9 mouse cellular contexts compared by ENCODE assay signal in the genomic region with DNA sequence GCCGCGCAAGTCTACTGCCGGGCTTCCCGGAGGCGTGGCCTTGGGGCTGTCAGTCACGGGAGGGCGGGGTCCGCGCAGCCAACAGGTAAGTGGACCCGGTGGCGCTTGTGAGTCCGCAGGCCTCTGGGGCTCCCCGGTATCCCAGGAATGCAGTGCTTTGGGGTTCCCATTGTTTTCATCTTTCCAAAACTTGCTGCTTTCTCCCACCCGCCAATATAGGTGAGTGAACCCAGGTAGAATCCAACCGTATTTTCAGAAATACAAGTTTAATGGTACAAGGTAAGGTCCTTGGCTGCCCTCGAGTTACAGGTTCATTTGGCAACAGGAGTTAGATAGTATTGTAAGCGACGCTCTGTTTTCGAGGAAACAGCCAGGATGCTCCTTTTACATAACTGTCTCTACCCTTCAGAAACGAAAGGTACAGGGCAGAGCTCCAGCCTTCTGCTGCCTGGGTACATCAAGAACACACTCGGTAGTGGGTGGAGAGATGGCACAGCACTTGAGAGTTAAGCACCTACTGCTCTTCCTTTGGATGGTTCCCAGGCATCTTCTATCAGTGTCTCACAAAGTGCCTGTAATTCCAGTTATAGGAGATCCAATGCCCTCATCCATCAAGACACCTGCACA. TPM values are rescaled to one million over a fixed set of nuclear protein-coding genes. Genes with fewer than 3 reads are reported as not detected.
A peak's percentile ranks its signal among the peaks of the same experiment; 100 is the strongest.
DNase-seq lines count a peak whose midpoint lies in the region; ATAC-seq and TF ChIP-seq lines count a peak whose summit lies in the region.
"Had no signal": no experiment of that assay in that cellular context is flagged by ENCODE, and none has a peak within 500 bp of the region (broad histone marks: within the 10 kb centered on the region; RNA-seq: fewer than 3 reads in every experiment).

No protein-coding gene starts in this region.

- peaks cover 14% of the 10 kb centered on the region; the same call in 1 of the 2 replicates for H3K36me3 ChIP-seq in kidney, embryonic 16.5 days (ENCODE audit: insufficient read depth, low read length)
- peaks cover 42% of the 10 kb centered on the region for H3K36me3 ChIP-seq in G1E (replicated peaks)
- no peaks in the 10 kb centered on the region; the same call in 1 of the 2 replicates for H3K36me3 ChIP-seq in forebrain, embryonic 11.5 days (ENCODE audit: control insufficient read depth, insufficient read depth, low read length)
- H3K36me3 ChIP-seq in midbrain, embryonic 14.5 days (ENCODE audit: control insufficient read depth, insufficient read depth, low read length): peaks cover 33% of the 10 kb centered on the region

- H3K27me3 ChIP-seq in kidney, embryonic 16.5 days (ENCODE audit: insufficient read depth, low read length): 0 out of 2 replicates have a peak, but pooled peaks cover 2% of the 10 kb centered on the region
- no peaks in the 10 kb centered on the region for H3K27me3 ChIP-seq in G1E (ENCODE audit: insufficient read depth, low read length)
- no peaks in the 10 kb centered on the region; the same call in 1 of the 2 replicates for H3K27me3 ChIP-seq in forebrain, embryonic 11.5 days (ENCODE audit: control insufficient read depth, insufficient read depth, low read length)
- H3K27me3 ChIP-seq in midbrain, embryonic 14.5 days (ENCODE audit: control insufficient read depth, insufficient read depth, low read length): peaks cover 9% of the 10 kb centered on the region; the same call in 1 of the 2 replicates

- peak overlapping the region; percentile 99 for H3K4me2 ChIP-seq in kidney, embryonic 16.5 days (replicated peaks; ENCODE audit: low read depth, low read length)
- H3K4me2 ChIP-seq in forebrain, embryonic 11.5 days (ENCODE audit: low read depth, low read length, severe bottlenecking): peak overlapping the region; percentile 98
- peak overlapping the region; percentile 98 for H3K4me2 ChIP-seq in midbrain, embryonic 14.5 days (ENCODE audit: low read length)

- H3K4me3 ChIP-seq in kidney, embryonic 16.5 days (ENCODE audit: low read length): peak overlapping the region; percentile 66
- peak overlapping the region; percentile 73 for H3K4me3 ChIP-seq in G1E (ENCODE audit: low read depth, low read length)
- H3K4me3 ChIP-seq in forebrain, embryonic 11.5 days (ENCODE audit: low read depth, low read length): peak overlapping the region; percentile 55
- peak overlapping the region; percentile 56 for H3K4me3 ChIP-seq in midbrain, embryonic 14.5 days (replicated peaks; ENCODE audit: low read depth, low read length)

- H3K9me3 ChIP-seq in kidney, embryonic 16.5 days (ENCODE audit: low read length): no peaks in the 10 kb centered on the region
- H3K9me3 ChIP-seq in G1E (replicated peaks): no peaks in the 10 kb centered on the region
- H3K9me3 ChIP-seq in forebrain, embryonic 11.5 days (ENCODE audit: control insufficient read depth, low read length): no peaks in the 10 kb centered on the region
- no peaks in the 10 kb centered on the region for H3K9me3 ChIP-seq in midbrain, embryonic 14.5 days (ENCODE audit: control insufficient read depth, low read length)

- WGBS in kidney, embryonic 16.5 days: 5% methylated on average over 21 of the region's 21 CpGs
- 5% methylated on average over 21 of the region's 21 CpGs for WGBS in forebrain, embryonic 11.5 days
- WGBS in midbrain, embryonic 14.5 days: 5% methylated on average over 21 of the region's 21 CpGs

- peak overlapping the region; percentile 65 for H3K9ac ChIP-seq in kidney, embryonic 16.5 days (replicated peaks; ENCODE audit: low read length)
- peak overlapping the region; percentile 23; the same call in 1 of the 2 replicates for H3K9ac ChIP-seq in forebrain, embryonic 11.5 days (ENCODE audit: low read length)
- H3K9ac ChIP-seq in midbrain, embryonic 14.5 days (replicated peaks; ENCODE audit: low read length): peak overlapping the region; percentile 48; the same call in 1 of the 2 replicates

- H3K27ac ChIP-seq in kidney, embryonic 16.5 days (ENCODE audit: low read length): no peak overlapping the region
- no peak overlapping the region for H3K27ac ChIP-seq in forebrain, embryonic 11.5 days (ENCODE audit: low read depth, low read length)
- H3K27ac ChIP-seq in midbrain, embryonic 14.5 days (replicated peaks; ENCODE audit: low read depth, low read length): no peak overlapping the region

- DNase-seq in kidney, postnatal 14 days: no peak
- no peak for DNase-seq in G1E (ENCODE audit: low spot score)
- DNase-seq in forebrain, embryonic 11.5 days (ENCODE audit: low spot score): no peak
- DNase-seq in layer of hippocampus, adult 8-10 months (ENCODE audit: low spot score in 2 of 2): peak; percentile 41 to 45
- no peak for DNase-seq in midbrain, embryonic 14.5 days
- DNase-seq in retina, postnatal 1 day: no peak
- DNase-seq in Muller cell, postnatal 12 days (ENCODE audit: inconsistent ontology term): no peak

- H3K4me1 ChIP-seq in kidney, embryonic 16.5 days (ENCODE audit: insufficient read depth, low read length): peaks cover 14% of the 10 kb centered on the region
- H3K4me1 ChIP-seq in G1E (ENCODE audit: insufficient read depth, low read depth, low read length): peaks cover 16% of the 10 kb centered on the region
- H3K4me1 ChIP-seq in forebrain, embryonic 11.5 days (replicated peaks; ENCODE audit: control insufficient read depth, insufficient read depth, low read length): peaks cover 6% of the 10 kb centered on the region; the same call in 1 of the 2 replicates
- peaks cover 4% of the 10 kb centered on the region; the same call in 1 of the 2 replicates for H3K4me1 ChIP-seq in midbrain, embryonic 14.5 days (ENCODE audit: control insufficient read depth, insufficient read depth, low read length)

- ATAC-seq in kidney, embryonic 16.5 days (ENCODE audit: low FRiP score, low TSS enrichment): peak; percentile 5; the same call in 1 of the 2 replicates
- no peak for ATAC-seq in G1E (ENCODE audit: extremely low read depth, insufficient number of reproducible peaks, low FRiP score, poor library complexity, severe bottlenecking)
- ATAC-seq in forebrain, embryonic 11.5 days (replicated peaks; ENCODE audit: low FRiP score): 0 out of 2 replicates have a peak, but pooled peaks have one; percentile 8
- ATAC-seq in midbrain, embryonic 14.5 days (ENCODE audit: low FRiP score, low TSS enrichment): no peak

- no peak for TF ChIP-seq CTCF in G1E (IDR thresholded peaks at IDR 0.05; ENCODE audit: low read depth, low read length)

RNA-seq across cellular contexts. Expression of a gene that starts 0.6 kb away (rescaled TPM):
- 7.6 and 7.8 TPM in 2 replicates for polyA plus RNA-seq in kidney, embryonic 16.5 days (2015; fragmentation: Nextera tagmentation; extraction: Ambion mirVana)
- total RNA-seq in G1E (2014; fragmentation: Nextera tagmentation) (6.5 and 8.3 TPM in 2 replicates), G1E (2017) (3.3 and 3.4 TPM in 2 replicates)
- polyA plus RNA-seq in G1E (2012): 1.2 and 1.6 TPM in 2 replicates
- polyA plus RNA-seq in forebrain, embryonic 11.5 days (2014; fragmentation: Nextera tagmentation; extraction: Ambion mirVana): 5.5 and 6.7 TPM in 2 replicates
- total RNA-seq in layer of hippocampus, adult 8-10 months (2022): 10 to 100 TPM; 24.0 to 43.4 (median 38.1) TPM
- polyA plus RNA-seq in midbrain, embryonic 14.5 days (2014; fragmentation: Nextera tagmentation; extraction: Ambion mirVana): 2.3 and 2.5 TPM in 2 replicates

RNA-seq across cellular contexts. Expression of a gene that starts 12.7 kb away (rescaled TPM):
- polyA plus RNA-seq in kidney, embryonic 16.5 days (2015; fragmentation: Nextera tagmentation; extraction: Ambion mirVana): 127 TPM in 2 replicates
- total RNA-seq in G1E (2014; fragmentation: Nextera tagmentation) (66.1 and 67.8 TPM in 2 replicates), G1E (2017) (55.1 and 77.7 TPM in 2 replicates)
- polyA plus RNA-seq in G1E (2012): 2.4 and 2.7 TPM in 2 replicates
- 96.1 and 109 TPM in 2 replicates for polyA plus RNA-seq in forebrain, embryonic 11.5 days (2014; fragmentation: Nextera tagmentation; extraction: Ambion mirVana)
- total RNA-seq in layer of hippocampus, adult 8-10 months (2022): 10 to 100 TPM; 32.3 to 37.2 (median 35.5) TPM
- polyA plus RNA-seq in midbrain, embryonic 14.5 days (2014; fragmentation: Nextera tagmentation; extraction: Ambion mirVana): 30.4 and 34.9 TPM in 2 replicates

RNA-seq across cellular contexts. Expression of a gene that starts 44.3 kb away (rescaled TPM):
- polyA plus RNA-seq in kidney, embryonic 16.5 days (2015; fragmentation: Nextera tagmentation; extraction: Ambion mirVana): not detected in 2 replicates
- not detected in 2 replicates for total RNA-seq in G1E (2014; fragmentation: Nextera tagmentation)
- not detected in 2 replicates for total RNA-seq in G1E (2017)
- not detected in 2 replicates for polyA plus RNA-seq in G1E (2012)
- polyA plus RNA-seq in forebrain, embryonic 11.5 days (2014; fragmentation: Nextera tagmentation; extraction: Ambion mirVana): 0.39 TPM in 1 of 2 replicates, not detected in the other
- total RNA-seq in layer of hippocampus, adult 8-10 months (2022): not detected
- polyA plus RNA-seq in midbrain, embryonic 14.5 days (2014; fragmentation: Nextera tagmentation; extraction: Ambion mirVana): 0.50 TPM in 1 of 2 replicates, not detected in the other
- total RNA-seq: adrenal gland, postnatal 36 days had no signal

RNA-seq across cellular contexts. Expression of a gene that starts 48.2 kb away (rescaled TPM):
- not detected in 2 replicates for polyA plus RNA-seq in kidney, embryonic 16.5 days (2015; fragmentation: Nextera tagmentation; extraction: Ambion mirVana)
- total RNA-seq in G1E (2014; fragmentation: Nextera tagmentation) (not detected in 2 replicates), G1E (2017) (not detected in 2 replicates)
- polyA plus RNA-seq in G1E (2012): not detected in 2 replicates
- polyA plus RNA-seq in forebrain, embryonic 11.5 days (2014; fragmentation: Nextera tagmentation; extraction: Ambion mirVana): not detected in 2 replicates
- total RNA-seq in layer of hippocampus, adult 8-10 months (2022): not detected
- not detected in 2 replicates for polyA plus RNA-seq in midbrain, embryonic 14.5 days (2014; fragmentation: Nextera tagmentation; extraction: Ambion mirVana)
- total RNA-seq: adrenal gland, postnatal 36 days had no signal

Comparison
In these comparisons a context has a peak if more than half of its experiments do, and no peak if none do; other contexts are left out.
1. ATAC-seq: peak in kidney, embryonic 16.5 days (single experiment) and forebrain, embryonic 11.5 days (single experiment); none in G1E (single experiment) and midbrain, embryonic 14.5 days (single experiment).
2. DNase-seq: peak in layer of hippocampus, adult 8-10 months (2 of 2); none in kidney, postnatal 14 days (single experiment), G1E (single experiment), forebrain, embryonic 11.5 days (single experiment), midbrain, embryonic 14.5 days (single experiment), retina, postnatal 1 day (single experiment) and Muller cell, postnatal 12 days (single experiment).
3. Peak in every context shown above with its lines, with median percentiles within 50 percentile points of each other: H3K4me2 ChIP-seq, H3K4me3 ChIP-seq and H3K9ac ChIP-seq.